Mouse (Mus musculus) CD4-positive, CD25-positive, alpha-beta regulatory T cell, adult 4 months (primary cell): ENCODE results near the gene Ankfy1. TPM values are rescaled to one million over a fixed set of nuclear protein-coding genes. Genes with fewer than 3 reads are reported as not detected.
"Not testable (repeated sequence)": the region's sequence is repeated elsewhere in the genome, so short reads cannot be mapped to it uniquely, and the experiment has no call there.

Source experiments
- ATAC-seq: one replicate; pipeline ENCODE4 v1.8.0; 2017
- polyA plus RNA-seq, 2 experiments: library from polyadenylated mRNA; unstranded; fragments of 100-300 nt; shearing (Covaris generic); gene quantifications; one replicate each; pipeline ENCODE4 v1.2.1; 2017

Gene Ankfy1
- 10 to 100 TPM; 30.3 to 44.4 TPM for polyA plus RNA-seq

DNA sequence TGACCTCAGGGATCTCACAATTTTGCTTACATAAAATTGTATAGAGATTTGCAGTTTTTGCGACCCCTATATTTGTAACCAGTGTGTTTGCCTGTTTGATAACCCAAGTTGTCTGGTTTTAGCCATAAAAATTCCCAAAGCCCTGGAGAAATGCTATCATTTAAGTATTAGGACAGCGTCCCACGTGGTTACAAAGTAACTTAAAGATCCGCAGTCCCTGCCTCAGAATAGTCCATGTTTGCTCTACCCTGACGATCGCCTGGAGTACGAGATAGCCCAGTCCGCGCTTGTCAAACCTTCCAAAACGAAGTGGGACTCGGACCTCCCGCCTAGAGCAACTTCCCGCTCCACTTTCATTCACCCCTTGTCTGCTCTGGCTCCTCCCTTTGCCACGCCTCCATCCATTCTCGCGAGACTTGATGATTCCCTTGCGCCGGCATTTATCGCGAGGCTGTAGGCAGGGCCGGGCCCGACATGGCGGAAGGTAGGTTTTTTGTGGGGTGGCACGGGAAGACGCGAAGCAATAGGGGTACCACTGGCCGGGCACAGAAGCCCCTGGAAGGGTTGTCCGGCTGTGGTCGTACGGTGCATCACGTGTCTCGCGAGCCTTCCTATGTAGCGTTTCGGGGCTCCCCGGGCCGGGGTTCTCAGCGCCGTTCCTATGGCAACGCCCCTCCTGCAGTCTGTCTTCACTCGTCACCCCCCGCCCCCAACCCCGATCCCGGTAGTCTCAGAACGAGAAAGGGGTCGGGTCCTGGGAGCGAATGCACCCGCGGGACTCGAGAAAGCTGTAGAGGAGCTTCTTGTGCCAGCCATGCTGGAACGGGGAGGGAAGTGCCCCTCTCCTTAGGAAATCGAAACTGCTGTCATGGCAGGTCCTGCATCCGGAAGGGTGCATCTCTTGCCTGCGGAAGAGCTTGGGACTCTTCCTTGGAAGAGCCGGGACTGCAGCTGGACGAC is at the start of gene Ankfy1:
Gene Ankfy1 (plus strand): TSS at position 456 of the 960 bp plus-strand sequence.
- peak; percentile 99 for ATAC-seq

DNA sequence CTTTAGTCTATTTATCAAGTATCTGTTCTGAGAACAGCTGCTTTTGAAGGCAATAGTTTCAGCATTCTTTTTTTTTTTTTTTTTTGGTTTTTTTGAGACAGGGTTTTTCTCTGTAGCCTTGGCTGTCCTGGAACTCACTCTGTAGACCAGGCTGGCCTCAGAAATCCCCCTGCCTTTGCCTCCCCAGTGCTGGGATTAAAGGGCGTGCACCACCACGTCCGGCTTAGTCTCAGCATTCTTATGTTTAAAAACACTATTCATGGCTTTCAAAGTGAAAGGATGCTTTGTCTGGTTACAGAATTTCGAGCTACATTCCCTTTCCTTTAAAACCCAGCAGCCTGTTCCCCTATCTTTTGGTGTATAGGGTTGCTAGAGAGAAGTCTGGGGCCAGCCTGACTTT is 47.1 kb upstream of the Ankfy1 start:
- ATAC-seq = no peak

DNA sequence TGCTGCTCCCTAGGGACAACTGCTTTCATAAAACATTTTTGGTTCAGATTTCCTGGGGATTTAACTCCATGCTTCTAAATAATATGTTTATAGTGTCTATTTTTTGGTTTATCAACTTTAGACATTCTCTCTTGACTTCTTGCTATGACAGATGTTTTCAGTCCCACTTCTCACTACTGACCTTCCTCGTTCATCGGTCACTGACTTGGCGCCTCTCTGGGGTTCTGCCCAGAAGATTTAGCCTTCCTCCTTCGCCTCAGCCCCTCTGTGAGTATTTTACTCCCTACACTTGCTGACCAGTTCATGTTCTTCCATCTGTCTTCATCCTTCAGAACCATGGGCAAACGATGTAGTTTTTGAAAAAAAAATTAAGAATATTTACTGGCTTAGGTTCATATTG is 44.4 kb upstream of the Ankfy1 start:
- ATAC-seq = no peak

DNA sequence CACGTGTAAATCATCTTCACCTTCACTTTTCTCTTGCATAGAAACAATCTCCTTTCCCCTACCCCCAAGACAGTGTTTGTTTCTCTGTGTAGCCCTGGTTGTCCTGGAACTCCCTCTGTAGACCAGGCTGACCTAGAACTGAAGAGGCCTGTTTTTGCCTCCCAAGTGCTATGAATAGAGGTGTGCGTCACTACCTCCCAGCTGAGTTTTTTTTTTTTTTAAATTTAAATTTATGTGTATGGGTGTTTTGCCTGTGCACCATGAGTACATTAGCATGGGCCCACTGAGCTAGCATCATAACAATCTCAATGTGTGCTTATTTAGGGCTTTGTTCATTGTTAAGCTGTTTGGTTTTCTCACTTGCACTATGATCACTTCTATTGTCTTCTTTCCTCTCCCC is 39.5 kb upstream of the Ankfy1 start:
- no peak for ATAC-seq

DNA sequence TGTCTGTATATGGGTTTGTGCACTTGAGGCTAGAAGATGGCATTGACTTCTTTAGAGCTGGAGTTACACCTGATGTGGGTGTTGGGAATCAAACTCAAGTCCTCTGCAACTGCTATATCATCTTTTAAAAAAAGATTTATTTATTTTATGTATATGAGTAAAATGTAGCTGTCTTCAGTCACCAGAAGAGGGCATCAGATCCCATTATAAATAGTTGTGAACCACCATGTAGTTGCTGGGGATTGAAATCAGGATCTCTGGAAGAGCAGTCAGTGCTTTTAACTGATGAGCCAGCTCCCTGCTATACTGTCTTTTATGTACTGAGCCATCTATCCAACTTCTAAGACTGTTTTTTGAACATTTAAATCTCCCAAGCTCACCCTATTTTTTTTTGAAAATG is 29.9 kb upstream of the Ankfy1 start:
- ATAC-seq = no peak

DNA sequence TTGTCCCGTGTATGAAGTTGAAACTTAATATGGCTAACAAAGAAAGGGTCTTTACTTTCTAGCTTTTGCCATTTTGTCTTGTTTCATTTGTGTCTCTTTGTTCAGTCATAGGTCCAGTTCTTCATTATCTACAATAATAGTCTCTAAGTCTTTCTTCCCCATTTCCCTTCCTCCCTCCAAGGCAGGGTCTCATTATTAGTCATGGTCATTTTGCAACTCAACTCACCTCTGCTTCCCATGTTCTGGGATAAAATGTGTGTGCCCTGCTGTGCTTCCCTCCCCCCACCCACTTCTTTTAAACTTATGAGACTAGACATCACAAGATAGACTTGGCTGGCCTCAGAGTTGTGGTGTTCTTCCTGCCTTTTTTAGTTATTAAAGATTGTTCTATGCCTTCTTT is 29.4 kb upstream of the Ankfy1 start:
- no peak for ATAC-seq

DNA sequence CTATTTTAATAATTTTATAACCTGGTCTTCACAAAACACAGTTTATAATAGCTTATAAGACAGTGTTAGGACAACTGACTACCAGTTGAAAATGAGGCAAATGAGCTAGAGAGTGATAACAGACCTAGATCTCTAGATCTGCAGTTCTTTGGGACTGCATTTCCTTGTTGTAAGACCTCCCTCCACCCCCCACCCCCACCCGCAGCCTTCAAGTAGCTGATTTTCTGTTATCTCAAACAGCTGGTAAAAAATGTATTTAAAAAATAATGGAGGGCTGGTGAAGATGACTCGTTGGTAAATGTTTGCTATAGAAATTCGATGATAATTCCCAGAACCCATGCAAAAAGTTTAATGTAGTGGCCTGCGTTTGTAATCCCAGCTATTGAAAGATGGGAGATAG is 25.2 kb upstream of the Ankfy1 start:
- ATAC-seq = no peak

DNA sequence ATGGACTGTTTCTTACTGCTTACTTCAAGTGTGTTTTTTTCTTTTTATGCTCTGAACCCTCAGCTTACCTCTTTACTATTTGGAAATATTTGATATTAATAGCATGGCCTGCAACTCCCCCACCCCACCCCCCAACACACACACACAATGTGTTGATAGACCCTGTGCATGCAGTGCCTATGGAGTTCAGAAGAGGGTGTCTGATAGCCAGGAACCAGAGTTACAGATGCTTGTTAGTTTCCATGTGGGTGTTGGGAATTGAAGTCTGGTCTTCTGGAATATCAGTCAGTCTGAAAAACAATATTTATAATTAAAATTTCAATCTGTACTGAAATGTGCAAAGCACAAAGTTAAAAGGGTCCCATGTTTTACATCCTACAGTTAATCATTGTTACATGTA is 19.2 kb upstream of the Ankfy1 start:
- no peak for ATAC-seq

DNA sequence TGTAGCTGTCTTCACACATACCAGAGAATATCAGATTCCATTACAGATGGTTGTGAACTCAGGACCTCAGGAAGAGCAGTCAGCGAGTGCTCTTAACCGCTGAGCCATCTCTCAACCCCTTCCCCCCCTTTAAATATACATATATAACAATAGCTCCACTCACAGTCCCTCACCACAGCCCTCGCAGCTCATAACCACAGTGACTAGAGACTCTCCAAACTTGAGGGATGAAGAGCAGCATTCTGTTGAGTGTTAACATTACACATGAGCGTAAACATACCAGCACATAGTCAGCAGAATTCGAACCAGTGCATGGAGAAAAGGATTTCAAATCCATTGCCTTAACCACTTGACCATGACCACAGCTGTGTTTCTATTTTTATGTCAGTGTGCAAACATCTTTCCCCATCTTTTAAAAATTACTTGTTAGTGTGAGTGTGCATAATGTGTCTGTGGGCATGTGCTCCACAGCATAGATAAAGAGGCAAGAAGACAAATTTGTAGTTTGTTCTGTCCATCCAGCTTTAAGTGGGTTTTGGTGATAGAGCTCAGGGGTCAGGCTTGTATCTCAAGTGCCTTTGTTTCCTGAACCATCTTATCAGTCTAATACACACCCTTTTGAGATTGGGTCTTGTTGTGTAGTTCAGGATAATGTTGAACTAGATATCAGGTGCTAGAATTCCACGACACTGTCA is 18.4 kb upstream of the Ankfy1 start:
- no peak for ATAC-seq

DNA sequence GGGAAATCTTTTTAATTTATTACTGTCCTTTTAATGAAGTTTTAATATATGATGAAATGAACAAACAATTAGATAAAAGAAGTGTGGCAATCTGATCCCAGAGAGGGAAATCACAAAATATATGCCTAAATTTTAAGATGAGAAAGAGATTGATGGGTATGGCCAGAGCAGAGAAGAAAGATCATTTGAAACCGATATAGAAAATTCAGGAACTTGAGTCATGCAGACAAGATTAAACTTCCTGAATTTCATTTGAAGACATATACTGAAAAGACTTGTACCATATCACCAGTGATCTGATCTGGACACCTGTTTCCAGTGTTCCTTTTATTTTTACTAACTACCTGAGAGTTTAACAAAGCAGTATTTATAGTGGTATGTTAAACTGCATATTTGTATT is 17.4 kb upstream of the Ankfy1 start:
- ATAC-seq = no peak

DNA sequence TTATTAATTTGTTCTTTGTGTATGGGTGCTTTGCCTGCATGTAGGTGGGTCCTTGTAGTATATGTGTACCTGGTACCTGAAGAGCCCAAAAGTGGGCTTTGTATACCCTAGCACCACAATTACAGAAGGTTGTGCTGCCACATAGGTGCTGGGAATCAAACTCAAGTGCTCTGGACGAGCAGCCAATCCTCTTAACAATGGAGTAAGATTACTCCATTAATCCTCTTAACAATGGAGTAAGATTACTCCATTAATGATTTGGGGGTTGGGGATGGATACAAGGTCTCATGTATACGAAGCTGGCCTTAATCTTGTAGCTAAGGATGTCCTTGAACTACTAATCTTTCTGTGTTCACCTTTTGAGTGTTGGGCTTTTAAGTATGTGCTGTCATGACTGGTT is 14.5 kb upstream of the Ankfy1 start:
- ATAC-seq = no peak

DNA sequence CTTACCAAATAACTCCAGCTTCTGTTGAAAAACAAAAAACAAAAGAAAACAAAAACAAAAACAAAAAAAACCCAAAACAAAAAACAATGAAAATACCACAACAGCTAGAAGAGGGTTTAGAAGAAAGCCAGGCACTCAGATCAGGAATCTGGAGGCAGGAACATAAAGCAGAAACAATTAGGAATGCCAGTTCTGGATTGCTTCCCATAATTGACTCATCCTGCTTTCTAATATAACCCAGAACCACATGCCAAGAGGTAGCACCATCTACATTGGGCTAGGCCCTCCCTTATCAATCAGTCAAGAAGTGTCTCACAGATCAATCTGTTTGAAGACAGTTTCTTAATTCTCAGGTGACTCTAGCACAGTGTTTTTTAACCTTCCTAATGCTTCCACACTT is 9.1 kb upstream of the Ankfy1 start:
- no peak for ATAC-seq

DNA sequence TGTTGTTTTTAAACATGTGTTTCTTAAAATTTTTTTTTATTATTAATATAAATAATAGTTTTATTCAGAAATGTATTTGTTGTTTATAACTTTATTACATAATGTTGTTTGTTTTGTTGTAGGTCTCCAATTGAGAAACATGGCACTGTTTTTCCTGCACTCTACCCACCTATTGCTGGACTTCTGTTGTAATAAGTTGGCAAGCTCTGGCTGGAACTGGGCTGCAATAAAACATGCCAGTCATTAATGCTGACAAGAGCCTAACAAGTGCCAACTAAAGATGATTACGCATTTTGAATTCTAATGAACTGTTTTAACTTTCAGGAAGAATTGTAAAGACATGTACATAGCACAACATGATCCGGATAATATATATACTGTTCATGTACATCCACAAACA is 6.4 kb upstream of the Ankfy1 start:
- no peak for ATAC-seq

DNA sequence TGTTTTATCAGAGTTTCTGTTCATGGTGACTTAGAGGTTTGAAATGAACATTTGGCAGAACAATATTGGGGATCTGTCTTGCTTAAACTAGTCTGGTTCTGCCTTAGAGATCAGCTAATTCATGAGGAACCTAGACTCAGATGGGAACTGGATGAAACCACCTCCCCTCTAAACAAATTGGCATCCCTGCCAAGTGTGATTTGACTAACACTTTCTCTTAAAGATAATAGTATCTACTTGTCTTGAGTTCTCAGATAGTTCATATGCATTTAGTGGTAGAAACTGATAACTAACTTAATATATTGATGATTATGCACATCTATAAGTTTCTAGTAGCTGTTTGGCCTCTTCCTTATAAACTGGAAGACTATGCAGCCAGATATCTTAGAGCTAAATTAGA is 3.1 kb upstream of the Ankfy1 start:
- ATAC-seq = no peak

DNA sequence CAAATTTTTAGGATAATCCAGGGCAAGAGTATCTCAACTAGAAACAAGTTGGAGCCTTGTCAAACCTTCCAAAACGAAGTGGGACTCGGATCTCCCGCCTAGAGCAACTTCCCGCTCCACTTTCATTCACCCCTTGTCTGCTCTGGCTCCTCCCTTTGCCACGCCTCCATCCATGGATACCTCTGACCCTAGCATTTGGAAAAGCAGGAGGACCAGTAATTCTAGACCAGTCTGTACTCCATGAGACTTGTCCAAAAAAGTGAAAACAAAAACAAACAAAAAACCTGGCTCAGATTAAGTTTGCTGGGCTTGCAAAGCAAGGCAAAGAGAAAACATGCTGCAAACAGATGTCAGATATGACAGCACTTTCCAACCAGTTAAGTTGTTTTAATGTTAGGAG is 1.6 kb upstream of the Ankfy1 start:
- no peak for ATAC-seq

DNA sequence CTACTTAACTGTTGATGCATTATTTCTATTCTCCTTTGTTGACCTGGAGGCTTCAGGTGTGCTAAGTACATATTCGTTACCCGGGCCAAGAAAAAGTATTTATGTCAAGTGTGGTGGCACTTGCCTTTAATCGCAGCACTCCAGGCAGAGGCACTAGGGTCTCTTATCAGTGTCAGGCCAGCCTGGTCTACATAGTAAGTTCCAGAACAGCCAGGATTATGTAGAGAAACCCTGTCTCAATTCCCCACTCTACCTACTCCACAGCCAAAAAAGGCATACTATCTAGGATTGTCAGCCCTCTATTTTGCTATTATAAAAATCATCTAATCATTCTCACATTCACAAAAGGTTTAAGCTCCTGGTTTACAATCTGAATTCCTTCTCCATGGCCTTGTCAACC is 691 bp upstream of the Ankfy1 start:
- ATAC-seq = no peak

DNA sequence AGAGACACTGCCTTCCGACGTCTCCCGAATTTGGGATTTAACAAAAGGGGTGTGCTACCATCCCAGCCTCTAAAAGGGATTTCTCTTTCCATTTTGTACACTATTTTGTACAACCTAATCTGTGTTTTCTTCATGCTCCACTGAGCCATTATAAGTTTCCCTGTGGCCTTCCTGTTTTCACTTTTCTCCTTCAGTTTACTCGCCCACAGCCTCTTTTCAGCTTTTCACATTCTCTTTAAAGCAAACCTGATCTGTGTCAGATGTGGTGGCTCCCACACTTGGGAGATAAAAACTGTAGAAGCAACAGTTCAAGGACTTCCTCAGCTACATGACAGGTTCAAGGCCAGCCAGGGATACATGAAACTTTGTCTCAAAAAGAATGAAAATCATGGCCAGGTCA is 2.5 kb downstream of the Ankfy1 start:
- ATAC-seq = no peak

DNA sequence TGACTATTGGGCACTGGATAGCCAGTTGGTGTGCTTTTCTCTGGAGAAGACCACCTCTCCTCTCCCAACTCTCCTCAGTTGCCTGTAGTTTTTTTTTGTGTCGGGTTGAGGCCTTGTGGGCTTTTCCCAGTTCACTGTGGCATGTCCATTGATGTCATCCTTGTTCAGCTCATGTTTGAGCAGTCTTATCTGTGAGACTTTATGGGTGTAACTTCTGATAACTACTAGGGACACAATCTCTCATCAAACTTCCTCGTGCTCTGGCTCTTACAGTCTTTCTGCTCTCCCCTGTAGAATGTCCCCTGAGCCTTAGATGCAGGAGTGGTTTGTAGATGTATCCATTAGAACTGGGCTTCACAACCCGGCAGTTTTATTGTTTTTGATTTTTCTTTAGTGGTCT is 5.2 kb downstream of the Ankfy1 start:
- ATAC-seq = no peak

DNA sequence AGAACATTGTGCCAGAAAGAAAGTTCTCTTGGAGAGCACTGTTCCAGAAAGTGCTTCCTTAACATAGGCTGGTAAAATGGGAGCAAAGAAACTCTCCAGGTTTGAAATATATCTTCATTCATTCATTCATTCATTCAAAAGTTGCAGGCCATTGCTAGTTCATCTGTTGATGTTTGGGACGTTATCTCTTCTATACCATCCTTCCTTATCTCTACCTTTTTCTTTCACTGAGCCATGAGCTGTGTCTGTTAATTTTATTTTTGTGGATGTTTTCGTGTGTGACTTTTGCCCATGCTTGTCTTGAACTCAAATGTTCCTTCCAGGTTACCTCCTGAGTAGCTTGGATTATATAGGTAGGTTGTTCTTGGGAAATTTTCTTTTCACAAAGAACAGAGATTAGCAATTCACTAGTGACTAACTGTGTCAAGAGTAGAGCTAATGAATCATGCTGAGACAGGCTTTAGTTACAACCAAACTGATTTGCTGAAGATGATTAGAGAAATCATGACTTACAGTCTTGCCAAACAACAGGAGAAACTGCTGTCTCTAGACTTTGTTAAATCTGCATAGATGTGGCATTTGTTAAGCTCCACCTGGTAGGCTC is 6.7 kb downstream of the Ankfy1 start:
- no peak for ATAC-seq

DNA sequence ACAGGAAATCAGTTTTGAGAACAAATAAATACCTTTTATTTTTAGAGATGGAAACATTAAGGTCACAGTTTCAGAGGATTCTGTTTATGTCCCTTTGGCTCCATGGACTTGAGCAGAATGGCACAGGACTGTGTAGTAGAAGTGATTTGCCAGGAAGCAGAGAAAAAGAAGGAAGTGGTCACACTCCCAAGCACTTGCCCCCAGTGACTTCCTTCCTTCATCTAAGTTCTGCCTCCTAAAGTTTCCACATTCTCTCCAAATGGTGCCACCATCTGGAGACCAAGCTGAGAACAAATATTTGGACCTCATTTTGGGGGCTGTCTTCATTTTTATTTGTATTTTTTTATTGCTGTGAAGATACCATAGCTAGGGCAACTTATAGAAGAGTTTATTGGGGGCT is 7.5 kb downstream of the Ankfy1 start:
- ATAC-seq = no peak

DNA sequence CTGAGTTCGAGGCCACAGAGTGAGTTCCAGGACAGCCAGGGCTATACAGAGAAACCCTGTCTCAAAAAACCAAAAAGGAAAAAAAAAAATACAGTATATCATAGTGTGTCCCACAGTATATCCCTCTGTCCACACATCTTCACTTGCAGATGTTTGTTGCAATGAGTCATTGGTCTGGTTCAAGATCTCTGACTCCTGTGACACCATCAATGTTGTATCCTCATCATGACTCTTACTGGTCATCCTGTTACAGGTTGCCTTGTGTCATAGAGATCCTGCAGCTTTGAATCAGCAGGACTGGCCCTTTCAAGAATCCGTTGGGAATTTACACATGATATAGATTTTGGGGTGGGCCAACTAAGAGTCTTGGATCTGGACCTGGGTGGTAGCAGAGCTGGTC is 15.3 kb downstream of the Ankfy1 start:
- not testable (repeated sequence) for ATAC-seq

DNA sequence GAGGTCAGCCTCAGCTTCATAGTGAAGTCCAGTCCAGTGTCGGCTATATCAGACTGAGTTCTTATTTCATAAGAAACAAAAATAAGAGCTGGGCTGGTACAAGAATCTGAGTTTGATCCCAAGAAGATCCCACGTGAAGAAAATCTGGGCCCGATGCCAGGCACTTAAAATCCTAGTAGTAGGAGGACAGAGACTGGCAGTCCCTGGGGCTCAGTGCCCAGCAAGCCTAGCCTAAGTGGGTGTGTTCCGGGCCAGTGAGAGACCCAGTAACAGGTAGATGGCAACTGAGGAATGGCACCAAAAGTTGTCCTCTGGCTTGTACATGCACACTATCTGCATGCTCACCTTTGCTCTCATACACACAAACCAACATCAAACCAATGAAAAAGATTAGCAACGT is 22.9 kb downstream of the Ankfy1 start:
- ATAC-seq = no peak

DNA sequence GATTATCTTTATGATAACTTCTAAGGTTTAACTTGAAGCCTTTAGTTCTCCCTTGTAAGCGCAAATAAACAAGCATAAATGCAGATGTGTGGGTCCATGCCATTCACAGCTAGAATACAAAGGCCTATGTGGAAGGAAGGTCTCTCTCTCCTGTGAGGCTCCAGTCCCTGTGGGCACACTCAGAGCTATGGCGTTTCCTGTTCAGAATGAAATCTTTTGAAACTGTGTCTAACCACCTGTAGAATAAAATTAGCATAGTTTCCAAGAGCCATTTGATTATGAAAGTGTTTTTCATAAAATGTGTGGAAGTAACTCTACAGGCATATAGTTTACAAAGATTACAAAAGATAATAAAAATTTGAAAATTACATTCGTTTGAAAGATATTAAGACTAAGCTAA is 28.4 kb downstream of the Ankfy1 start:
- ATAC-seq = peak; percentile 66

DNA sequence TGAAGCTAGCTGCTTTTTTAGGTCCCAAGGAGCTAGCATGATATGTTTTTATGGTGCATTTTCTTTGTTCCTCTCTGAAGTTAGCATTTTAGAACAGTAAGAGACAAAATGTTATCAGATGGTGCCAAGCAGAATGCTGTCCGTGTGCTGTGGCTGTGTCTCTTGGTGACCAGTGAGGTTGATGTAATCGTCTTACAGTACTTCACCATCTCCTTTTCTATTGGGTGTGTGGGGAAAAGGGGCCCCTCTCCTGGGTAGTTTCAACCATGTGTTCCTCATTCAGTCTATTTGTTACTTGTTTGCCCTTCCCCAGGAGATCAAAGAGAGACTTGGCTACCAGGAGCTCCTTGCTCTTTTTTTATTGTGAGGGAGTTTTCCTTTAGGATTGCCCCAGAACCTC is 33.4 kb downstream of the Ankfy1 start:
- ATAC-seq = no peak
